Mouse (Mus musculus): ENCODE results near the gene Cela3b. TPM values are rescaled to one million over a fixed set of nuclear protein-coding genes. Genes with fewer than 3 reads are reported as not detected.
A peak's percentile ranks its signal among the peaks of the same experiment; 100 is the strongest.

Gene Cela3b
- polyA plus RNA-seq (2016; fragmentation: Nextera tagmentation; extraction: Ambion mirVana): not detected in 2 replicates

DNA sequence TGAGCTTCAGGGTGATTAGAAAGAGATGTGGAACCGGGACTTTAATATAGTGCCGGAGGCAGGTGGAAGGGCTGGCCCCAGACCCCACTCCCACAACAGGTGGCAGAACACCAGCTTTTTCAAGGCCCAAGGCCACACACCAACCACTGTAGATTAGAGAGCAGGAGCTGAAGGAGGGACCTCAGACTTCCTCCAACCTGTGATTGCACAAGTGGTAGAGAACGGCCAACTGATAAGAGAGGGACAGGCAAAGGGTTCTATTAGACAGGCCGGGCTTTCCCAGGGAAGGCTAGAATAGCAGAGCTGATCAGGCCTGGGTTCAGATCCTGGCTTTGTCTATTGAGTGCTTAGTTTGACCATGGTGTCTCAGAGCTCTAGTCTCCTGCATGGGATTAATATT, at the start of gene Cela3b:
Gene Cela3b (minus strand): TSS at position 39 of the 400 bp plus-strand sequence.
- Histone ChIP-seq H3K27ac (no peak within 1 kb of the TSS), H3K36me3 (no peaks in the 10 kb centered on the region), H3K9me3 (replicated peaks) (no peaks in the 10 kb centered on the region), H3K27me3 (replicated peaks) (no peaks in the 10 kb centered on the region), H3K9ac (no peak within 1 kb of the TSS), H3K4me2 (no peak within 1 kb of the TSS), H3K4me3 (no peak within 1 kb of the TSS), H3K4me1 (peaks cover 9% of the 10 kb centered on the region; the same call in 1 of the 2 replicates)
- ATAC-seq: peak; percentile 54
- WGBS (ENCODE audit: insufficient replicate concordance): 28% methylated on average over 4 of the region's 4 CpGs

DNA sequence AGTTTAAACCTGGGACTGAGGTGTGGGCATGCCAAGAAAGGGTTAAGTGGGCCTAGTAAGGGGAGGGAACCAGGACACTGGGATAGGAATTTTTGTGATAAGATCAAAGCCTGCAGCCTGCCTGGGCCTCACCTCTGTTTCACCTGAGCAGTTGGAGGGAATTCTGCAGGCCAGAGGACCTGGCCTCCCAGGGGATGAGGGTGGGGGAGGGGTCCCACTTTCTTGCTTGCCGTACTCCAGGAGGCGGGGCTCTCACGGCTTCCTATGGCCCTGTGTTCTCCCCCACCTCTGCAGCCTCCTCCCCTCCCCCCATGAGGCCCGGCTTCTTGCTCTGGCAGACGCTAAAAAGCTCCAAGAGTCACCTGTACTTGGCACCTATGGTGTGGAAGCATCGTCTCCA, 49.4 kb upstream of the Cela3b start:
- H3K4me2 ChIP-seq: peak overlapping the region; percentile 21
- no peaks in the 10 kb centered on the region for H3K36me3 ChIP-seq
- 31% methylated on average over 6 of the region's 6 CpGs for WGBS (ENCODE audit: insufficient replicate concordance)
- no peak overlapping the region for H3K4me3 ChIP-seq
- peaks cover 91% of the 10 kb centered on the region for H3K4me1 ChIP-seq
- H3K9me3 ChIP-seq (replicated peaks): no peaks in the 10 kb centered on the region
- H3K27ac ChIP-seq: 0 out of 2 replicates have a peak overlapping the region, but pooled peaks have one; percentile 65
- peaks cover 25% of the 10 kb centered on the region; the same call in 1 of the 2 replicates for H3K27me3 ChIP-seq (replicated peaks)
- H3K9ac ChIP-seq: no peak overlapping the region
- no peak for ATAC-seq

DNA sequence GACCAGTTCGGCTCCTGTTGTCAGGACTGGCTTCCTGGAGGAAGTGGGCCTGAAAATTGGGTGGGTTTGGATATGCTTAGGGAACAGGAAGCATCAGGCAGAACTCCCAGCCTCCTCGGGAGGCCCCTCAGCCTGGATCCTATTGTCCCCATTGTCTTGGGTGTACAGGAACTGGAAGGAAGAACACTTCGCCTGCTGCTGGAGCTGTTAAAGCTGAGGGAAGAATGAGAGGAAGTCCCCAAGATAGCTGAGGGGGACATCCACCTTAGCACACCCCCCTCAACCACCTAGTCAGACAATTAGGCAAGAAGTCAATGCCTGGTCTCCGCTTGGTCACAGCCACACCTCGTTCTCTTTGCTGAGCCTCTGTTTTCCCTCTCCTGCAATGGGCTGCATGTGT, 48.0 kb upstream of the Cela3b start:
- H3K9me3 ChIP-seq (replicated peaks): no peaks in the 10 kb centered on the region
- peaks cover 35% of the 10 kb centered on the region for H3K27me3 ChIP-seq (replicated peaks)
- no peak overlapping the region for H3K4me3 ChIP-seq
- H3K4me2 ChIP-seq: no peak overlapping the region
- 0 out of 2 replicates have a peak overlapping the region, but pooled peaks have one; percentile 33 for H3K27ac ChIP-seq
- 41% methylated on average over 5 of the region's 5 CpGs for WGBS (ENCODE audit: insufficient replicate concordance)
- peaks cover 92% of the 10 kb centered on the region for H3K4me1 ChIP-seq
- ATAC-seq: no peak
- no peak overlapping the region for H3K9ac ChIP-seq
- H3K36me3 ChIP-seq: no peaks in the 10 kb centered on the region

DNA sequence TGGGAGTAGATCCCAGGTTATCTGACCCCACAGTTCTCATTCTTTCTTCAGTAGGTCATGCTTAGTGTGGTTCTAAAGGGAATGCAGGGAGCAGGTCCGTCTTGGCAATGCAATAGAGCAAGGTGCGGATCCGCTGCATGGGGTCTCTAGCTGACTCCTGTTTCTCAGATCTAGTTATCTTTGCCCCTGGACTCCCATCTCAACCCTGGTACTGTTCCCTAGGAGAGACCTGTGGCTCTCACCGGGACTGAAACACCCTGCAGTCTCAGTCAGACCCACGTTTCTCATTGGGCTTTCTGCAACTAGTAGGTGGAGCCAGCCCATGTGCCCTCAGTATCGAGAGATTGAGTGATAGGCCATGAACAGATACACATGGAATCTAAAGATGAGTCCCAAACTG, 47.3 kb upstream of the Cela3b start:
- Histone ChIP-seq H3K27ac (no peak overlapping the region; the same call in 1 of the 2 replicates), H3K36me3 (no peaks in the 10 kb centered on the region), H3K9me3 (replicated peaks) (no peaks in the 10 kb centered on the region), H3K27me3 (replicated peaks) (peaks cover 36% of the 10 kb centered on the region), H3K4me1 (peaks cover 96% of the 10 kb centered on the region), H3K9ac (no peak overlapping the region), H3K4me3 (no peak overlapping the region), H3K4me2 (no peak overlapping the region)
- no peak for ATAC-seq
- 41% methylated on average over 6 of the region's 6 CpGs for WGBS (ENCODE audit: insufficient replicate concordance)

DNA sequence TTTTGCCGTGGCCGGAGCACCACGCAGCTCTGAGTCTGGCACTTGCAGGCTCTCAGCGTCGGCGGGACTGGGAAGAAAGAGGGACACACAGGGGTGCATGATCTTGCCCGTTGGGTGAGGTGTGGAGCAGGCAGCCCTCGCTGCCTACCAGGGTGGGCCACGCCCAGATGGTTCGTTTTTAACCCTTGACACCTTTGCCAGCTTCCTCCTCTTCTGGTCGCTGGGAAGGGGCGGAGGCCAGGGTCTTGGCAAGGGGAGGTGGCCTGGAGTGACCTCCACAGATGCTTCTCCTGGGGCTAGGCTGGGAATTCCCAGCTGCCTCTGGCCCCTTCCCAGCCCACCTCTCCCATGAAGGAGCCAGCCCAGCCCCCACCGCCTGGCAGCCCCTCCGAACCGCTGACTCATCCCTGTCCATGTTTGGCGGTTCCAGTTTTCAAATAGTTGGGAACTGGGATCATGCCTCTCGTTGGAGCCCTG, 46.5 kb upstream of the Cela3b start:
- no peaks in the 10 kb centered on the region for H3K9me3 ChIP-seq (replicated peaks)
- no peak for ATAC-seq
- peak overlapping the region; percentile 35 for H3K4me2 ChIP-seq
- H3K36me3 ChIP-seq: no peaks in the 10 kb centered on the region
- H3K27me3 ChIP-seq (replicated peaks): peaks cover 36% of the 10 kb centered on the region
- H3K4me1 ChIP-seq: peaks cover 94% of the 10 kb centered on the region
- WGBS (ENCODE audit: insufficient replicate concordance): 28% methylated on average over 17 of the region's 17 CpGs
- no peak overlapping the region for H3K4me3 ChIP-seq
- no peak overlapping the region for H3K9ac ChIP-seq
- no peak overlapping the region for H3K27ac ChIP-seq

DNA sequence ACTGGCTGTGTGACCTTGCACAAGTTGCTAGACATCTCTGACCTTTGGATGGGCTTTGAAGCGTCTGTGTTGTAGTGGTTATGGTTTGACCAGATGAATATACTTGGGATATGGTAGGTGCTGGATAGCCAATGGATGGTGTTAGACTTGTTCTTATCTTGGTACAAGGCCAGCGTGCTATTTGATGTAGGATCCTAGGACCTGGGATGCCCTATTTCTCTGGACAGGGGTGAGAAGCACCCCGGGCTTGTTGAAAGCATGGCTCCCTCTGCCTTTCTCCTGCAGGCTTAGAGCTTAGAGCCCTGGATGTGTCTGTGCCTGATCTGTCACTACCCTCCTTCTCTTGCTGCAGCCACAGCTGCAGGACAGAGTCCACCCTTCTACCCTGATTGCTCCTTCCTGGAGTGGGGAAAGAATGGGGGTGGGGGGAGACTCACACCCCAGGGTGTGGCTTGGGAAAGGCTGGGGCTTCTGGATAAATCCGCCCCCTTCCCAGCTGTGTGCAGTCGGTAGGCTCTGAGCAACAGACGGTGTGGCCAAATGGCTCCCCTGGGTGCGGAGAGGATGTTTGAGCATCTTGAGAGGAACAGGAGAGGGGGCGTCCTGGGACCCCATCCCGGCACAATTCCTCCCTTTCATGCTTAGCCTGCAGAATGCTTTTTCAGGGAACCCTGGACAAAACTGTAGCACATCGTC, 45.9 kb upstream of the Cela3b start:
- H3K9me3 ChIP-seq (replicated peaks): no peaks in the 10 kb centered on the region
- H3K4me2 ChIP-seq: peak overlapping the region; percentile 35
- H3K4me3 ChIP-seq: no peak overlapping the region
- H3K9ac ChIP-seq: no peak overlapping the region
- WGBS (ENCODE audit: insufficient replicate concordance): 36% methylated on average over 10 of the region's 10 CpGs
- no peak overlapping the region for H3K27ac ChIP-seq
- H3K4me1 ChIP-seq: peaks cover 88% of the 10 kb centered on the region
- H3K36me3 ChIP-seq: no peaks in the 10 kb centered on the region
- peaks cover 38% of the 10 kb centered on the region for H3K27me3 ChIP-seq (replicated peaks)
- no peak for ATAC-seq

DNA sequence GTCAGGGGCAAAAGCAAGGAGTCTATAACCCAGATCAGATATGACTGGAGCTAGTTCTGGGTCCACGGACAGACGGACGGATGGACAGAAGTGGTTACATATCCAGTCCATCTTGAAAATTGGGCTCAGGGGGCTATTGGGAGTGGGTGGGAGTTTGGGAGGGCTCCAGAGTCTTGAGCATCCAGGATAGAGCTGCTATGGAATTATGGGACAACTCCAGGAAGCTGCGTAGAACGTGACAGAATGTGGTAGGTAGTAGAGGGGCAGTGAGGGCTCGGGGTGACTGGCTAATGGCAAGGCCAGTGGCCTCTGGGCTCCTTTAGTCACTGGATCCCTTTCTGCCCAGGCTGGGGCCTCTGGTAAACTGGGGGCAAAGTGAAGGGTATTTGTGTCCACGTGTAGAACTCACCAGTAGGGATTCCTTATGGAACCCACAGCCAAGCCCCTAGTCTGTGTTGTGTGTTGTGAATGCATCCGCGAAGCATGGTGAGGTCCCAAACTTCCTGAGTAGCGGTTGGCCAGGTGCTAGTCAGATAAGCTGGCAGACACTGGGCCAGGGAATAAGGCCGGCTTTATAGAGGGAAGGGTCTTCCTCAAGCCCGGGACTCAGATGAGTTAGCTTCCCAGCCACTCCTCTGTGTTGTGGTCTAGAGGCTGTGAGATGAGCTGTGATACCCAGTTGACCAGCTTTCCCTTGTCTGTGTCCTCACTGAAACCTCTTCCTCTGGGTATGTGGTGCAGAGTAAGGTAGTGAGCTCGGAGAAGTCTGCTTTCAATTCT, 45.1 kb upstream of the Cela3b start:
- ATAC-seq: no peak
- Histone ChIP-seq H3K4me1 (peaks cover 87% of the 10 kb centered on the region), H3K27ac (no peak overlapping the region), H3K9me3 (replicated peaks) (no peaks in the 10 kb centered on the region), H3K4me3 (no peak overlapping the region), H3K4me2 (no peak overlapping the region), H3K36me3 (no peaks in the 10 kb centered on the region), H3K27me3 (replicated peaks) (peaks cover 45% of the 10 kb centered on the region), H3K9ac (no peak overlapping the region)
- WGBS (ENCODE audit: insufficient replicate concordance): 46% methylated on average over 13 of the region's 13 CpGs

DNA sequence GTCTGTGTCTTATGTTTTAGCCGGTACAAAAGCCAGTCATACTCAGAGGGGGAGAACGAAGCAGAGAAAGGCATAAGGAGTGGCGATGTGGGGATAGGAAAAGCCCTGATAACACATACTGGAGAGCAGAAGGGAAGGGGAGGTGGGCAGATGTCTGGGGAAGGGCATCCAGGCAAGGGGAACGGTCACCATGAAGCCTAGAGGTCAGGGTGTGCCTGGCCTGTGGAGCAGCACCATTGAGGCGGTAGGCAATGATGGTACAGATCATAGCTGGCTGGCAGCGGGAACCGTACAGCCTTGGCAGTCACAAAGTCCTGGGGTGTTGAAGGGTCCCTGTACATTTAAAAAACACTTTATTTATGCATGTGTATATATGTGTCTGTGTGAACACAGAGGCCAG, 44.4 kb upstream of the Cela3b start:
- Histone ChIP-seq H3K4me3 (no peak overlapping the region), H3K4me2 (no peak overlapping the region), H3K27ac (no peak overlapping the region), H3K9me3 (replicated peaks) (no peaks in the 10 kb centered on the region), H3K27me3 (replicated peaks) (peaks cover 53% of the 10 kb centered on the region), H3K9ac (no peak overlapping the region), H3K36me3 (no peaks in the 10 kb centered on the region), H3K4me1 (peaks cover 87% of the 10 kb centered on the region)
- WGBS (ENCODE audit: insufficient replicate concordance): 72% methylated on average over 7 of the region's 7 CpGs
- ATAC-seq: no peak

DNA sequence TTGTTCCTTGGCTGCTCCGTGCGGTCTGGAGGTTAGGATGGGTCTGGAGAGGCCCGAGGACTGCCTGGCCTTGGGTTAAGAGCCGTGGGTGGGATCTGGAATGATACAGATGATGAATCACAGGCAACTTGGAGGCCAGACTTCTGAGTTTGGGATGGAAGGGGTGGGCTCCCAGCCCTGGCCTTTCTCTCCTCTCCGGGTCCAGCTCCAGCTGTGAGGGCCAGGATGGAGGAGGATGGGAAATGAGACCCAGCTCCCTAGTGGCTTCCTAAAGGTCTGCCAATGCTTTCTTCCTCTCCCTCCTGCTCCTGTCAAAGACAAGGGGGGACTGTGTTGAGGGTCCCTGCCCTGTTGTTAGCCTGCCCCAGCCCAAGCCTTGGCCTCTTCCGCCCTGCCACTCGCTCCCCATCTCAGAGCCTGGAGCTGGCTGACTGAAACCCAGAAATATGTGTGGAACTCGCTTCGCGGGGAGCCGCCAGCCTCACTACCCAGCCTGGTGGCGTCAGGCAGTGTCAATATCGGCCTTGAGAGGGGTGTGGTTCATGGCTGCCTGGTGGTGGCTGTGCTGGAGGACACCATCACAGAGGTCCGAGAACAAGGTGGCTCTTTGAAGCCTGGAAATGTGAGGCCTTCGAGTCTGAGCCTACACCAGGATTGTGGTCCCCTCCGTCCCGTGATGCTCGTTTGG, 43.5 kb upstream of the Cela3b start:
- Histone ChIP-seq H3K36me3 (no peaks in the 10 kb centered on the region), H3K4me1 (peaks cover 87% of the 10 kb centered on the region), H3K27me3 (replicated peaks) (peaks cover 62% of the 10 kb centered on the region), H3K9me3 (replicated peaks) (no peaks in the 10 kb centered on the region), H3K4me3 (no peak overlapping the region), H3K27ac (no peak overlapping the region), H3K4me2 (no peak overlapping the region), H3K9ac (no peak overlapping the region)
- WGBS (ENCODE audit: insufficient replicate concordance): 63% methylated on average over 18 of the region's 18 CpGs
- ATAC-seq: no peak

DNA sequence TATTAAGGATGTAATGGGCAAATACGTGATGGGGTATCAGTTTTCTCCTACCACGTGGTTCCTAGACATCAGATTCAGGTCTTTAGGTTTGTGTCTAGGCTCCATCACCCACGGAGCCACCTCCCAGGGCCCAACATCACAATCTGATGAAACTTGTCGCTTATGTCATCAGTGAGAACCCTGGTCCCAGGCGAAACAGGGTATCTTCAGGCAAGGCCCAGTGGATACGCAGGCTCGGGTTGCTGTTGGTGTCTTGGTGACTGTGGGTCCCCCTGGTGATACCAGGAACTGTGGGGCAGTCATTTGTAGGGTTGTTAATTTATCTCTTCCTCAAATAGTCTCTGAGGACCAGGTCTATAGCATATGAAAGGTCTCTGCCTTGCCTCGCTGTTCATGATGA, 42.9 kb upstream of the Cela3b start:
- Histone ChIP-seq H3K27ac (no peak overlapping the region), H3K4me1 (peaks cover 87% of the 10 kb centered on the region), H3K4me3 (no peak overlapping the region)

DNA sequence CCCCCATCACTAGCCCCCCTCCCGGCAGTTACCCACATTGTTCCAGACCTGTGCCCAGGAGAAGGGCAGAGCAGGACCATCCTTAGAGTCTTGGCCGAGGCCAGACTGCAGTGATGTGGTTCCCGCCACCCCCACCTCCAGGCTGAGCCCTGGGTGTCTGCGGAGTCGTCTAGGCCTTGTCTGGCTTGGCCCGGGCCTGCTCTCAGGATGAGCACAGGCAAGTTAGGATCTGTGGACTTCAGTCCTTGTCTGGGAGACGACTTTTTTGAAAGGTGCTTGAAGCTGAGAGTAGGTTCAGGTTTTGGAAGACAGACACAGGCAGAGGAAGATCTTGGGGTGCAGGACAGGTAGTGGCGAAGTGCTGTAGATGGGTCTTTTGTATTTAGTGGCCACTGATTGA, 41.0 kb upstream of the Cela3b start:
- Histone ChIP-seq H3K4me2 (peak overlapping the region; percentile 16; the same call in 1 of the 2 replicates), H3K27ac (no peak overlapping the region)

More for the DNA sequence above, 42.9 kb upstream of the Cela3b start:
- H3K27me3 ChIP-seq (replicated peaks): peaks cover 66% of the 10 kb centered on the region
- no peaks in the 10 kb centered on the region for H3K36me3 ChIP-seq
- no peak overlapping the region for H3K9ac ChIP-seq
- WGBS (ENCODE audit: insufficient replicate concordance): 57% methylated on average over 8 of the region's 8 CpGs
- H3K9me3 ChIP-seq (replicated peaks): no peaks in the 10 kb centered on the region
- H3K4me2 ChIP-seq: no peak overlapping the region
- ATAC-seq: no peak

More for the DNA sequence above, 41.0 kb upstream of the Cela3b start:
- H3K36me3 ChIP-seq: no peaks in the 10 kb centered on the region
- H3K9ac ChIP-seq: 0 out of 2 replicates have a peak overlapping the region, but pooled peaks have one; percentile 10
- H3K27me3 ChIP-seq (replicated peaks): peaks cover 55% of the 10 kb centered on the region
- ATAC-seq: no peak
- H3K4me1 ChIP-seq: peaks cover 83% of the 10 kb centered on the region
- H3K4me3 ChIP-seq: no peak overlapping the region
- 51% methylated on average over 8 of the region's 8 CpGs for WGBS (ENCODE audit: insufficient replicate concordance)
- H3K9me3 ChIP-seq (replicated peaks): no peaks in the 10 kb centered on the region
